Mouse (Mus musculus): ENCODE data around the gene Prrt3.

The Prrt3 gene

GRCm38 (mm10) chr6:113501388-113502084 is at the start of gene Prrt3:
Prrt3 (minus strand) TSS chr6:113501931.
- ATAC-seq (ENCODE audit: low TSS enrichment), result peak; percentile 86

- ATAC-seq (ENCODE audit: low TSS enrichment), result no peak
Measured at GRCm38 (mm10) chr6:113543906-113544481, 42.3 kb upstream of the Prrt3 start.

GRCm38 (mm10) chr6:113541610-113542009 is 39.9 kb upstream of the Prrt3 start:
- no peak for ATAC-seq (ENCODE audit: low TSS enrichment)

- no peak for ATAC-seq (ENCODE audit: low TSS enrichment)
Measured at GRCm38 (mm10) chr6:113534886-113535285, 33.2 kb upstream of the Prrt3 start.

- no peak for ATAC-seq (ENCODE audit: low TSS enrichment)
Measured at GRCm38 (mm10) chr6:113531840-113532404, 30.2 kb upstream of the Prrt3 start.

DNA sequence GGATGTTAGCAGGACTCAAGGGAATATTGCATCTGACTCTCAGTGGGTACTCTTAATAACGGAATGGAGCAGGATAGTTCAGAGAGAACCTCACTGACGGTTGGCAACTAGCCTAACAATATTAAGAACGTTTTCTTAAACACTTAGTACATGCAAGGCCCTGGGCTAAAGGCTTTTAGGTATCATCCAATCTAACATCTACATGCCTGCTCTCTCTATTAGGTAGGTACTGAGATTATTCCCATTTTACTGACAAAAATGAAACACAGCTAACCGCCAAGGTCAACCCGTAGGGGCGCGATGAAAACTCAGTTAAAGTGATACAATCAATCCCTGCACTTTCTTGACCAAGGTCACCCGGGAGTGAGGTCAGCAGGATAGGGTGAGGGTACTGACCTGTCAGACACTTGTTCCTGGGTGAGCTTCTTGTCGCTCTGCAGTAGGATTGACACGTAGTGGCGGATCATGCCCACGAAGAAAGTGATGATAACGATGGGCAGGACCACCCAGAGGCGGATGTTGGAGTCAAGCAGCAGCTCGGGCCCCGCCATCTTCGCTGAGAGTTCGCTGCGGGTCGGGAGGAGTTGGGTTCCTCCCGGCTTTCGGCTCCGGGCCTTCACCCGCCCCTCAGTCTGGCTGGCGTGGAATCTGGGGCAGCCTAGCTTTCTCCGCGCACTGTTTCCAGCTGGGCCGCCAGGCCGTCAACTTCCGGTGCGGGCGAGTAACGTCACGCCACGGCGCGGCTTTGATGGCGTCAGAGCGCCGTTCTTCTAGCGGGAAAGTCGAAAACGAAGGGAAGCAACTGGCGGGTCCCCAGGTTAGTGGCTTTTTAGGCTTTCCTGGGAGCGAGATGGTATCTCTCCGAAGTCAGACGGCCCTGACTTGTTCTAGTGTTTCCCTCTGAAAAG is 29.5 kb upstream of the Prrt3 start, which contains the start of the genes Emc3 and Fancd2:
Emc3 (minus strand) TSS at position 721 of the 908 bp plus-strand sequence.
Fancd2 (plus strand) TSS at position 751 of the 908 bp plus-strand sequence.
- peak; percentile 95 for ATAC-seq (ENCODE audit: low TSS enrichment)

DNA sequence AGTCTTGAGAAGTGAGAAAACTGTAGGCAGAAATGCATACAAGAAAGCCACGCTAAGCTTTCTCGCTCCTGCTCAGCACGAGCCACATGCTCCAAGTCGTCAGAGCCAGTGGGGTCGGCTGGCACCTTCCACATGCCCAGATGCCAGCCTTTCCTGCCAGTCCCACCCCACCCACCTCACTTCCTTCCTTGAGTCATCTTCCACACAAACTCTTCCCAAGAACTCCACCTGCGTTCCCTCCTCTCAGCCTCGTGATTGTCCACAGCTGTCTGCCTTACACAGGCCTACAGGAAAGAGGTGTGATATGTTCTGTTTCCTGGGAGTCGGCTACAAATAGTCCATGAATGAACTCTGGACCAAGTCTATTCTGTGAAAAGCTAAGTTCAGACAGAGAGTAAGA is 21.7 kb upstream of the Prrt3 start:
- peak; percentile 64 for ATAC-seq (ENCODE audit: low TSS enrichment)

DNA sequence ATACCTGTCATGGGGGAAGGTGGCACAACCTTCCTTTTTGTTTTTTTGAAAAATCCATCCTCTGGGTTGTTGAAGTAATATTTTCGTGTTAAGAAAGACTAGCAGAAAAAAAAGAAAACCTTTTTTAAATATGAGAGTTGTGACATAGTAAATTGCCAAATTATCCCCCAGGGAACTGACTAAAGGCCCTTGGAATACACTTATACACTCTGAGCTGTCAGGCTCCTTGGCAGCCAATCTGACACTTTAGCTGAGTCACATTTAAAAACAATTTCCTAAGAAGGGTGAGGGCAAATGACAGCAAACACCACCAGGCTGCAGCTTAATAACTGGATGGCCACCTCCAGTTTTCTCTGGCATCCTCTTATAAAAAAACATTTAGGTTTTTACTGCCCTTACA is 20.6 kb upstream of the Prrt3 start:
- ATAC-seq (ENCODE audit: low TSS enrichment), result no peak

DNA sequence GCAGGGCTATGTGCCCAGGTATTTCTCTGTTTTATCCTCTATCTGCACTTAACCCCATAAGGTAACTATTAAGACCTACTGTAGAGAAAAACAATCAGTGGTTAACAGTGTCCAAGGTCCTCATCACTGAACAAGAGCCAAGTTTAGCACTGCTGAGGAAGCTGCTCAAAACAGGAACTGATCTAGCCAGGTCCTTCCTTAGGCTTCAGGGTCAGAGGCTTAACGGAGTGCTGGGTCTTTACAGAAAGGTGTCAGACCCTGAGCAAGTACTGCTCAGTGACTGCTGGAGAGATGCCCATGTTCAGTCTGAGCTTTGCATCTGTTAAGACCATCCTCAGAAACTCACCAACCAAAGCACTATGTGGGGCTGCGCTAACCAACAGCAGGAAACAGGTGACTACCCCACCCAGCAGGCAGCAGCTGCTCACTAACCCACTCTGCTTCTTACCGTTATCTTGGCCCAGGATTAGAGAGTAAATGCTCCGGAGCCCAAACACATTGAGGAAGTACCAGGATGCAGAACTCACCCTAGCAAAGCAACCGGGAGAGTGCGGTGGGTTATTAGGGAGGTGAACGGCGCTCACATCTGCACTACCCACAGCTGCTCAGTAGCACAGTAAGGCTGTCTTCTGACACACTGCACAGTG is 15.8 kb upstream of the Prrt3 start:
- ATAC-seq (ENCODE audit: low TSS enrichment), result no peak

GRCm38 (mm10) chr6:113514600-113514999 is 12.9 kb upstream of the Prrt3 start:
- no peak for ATAC-seq (ENCODE audit: low TSS enrichment)

- no peak for ATAC-seq (ENCODE audit: low TSS enrichment)
Measured at GRCm38 (mm10) chr6:113513944-113514343, 12.2 kb upstream of the Prrt3 start.

GRCm38 (mm10) chr6:113508947-113509280 is 7.2 kb upstream of the Prrt3 start:
- no peak for ATAC-seq (ENCODE audit: low TSS enrichment)

DNA sequence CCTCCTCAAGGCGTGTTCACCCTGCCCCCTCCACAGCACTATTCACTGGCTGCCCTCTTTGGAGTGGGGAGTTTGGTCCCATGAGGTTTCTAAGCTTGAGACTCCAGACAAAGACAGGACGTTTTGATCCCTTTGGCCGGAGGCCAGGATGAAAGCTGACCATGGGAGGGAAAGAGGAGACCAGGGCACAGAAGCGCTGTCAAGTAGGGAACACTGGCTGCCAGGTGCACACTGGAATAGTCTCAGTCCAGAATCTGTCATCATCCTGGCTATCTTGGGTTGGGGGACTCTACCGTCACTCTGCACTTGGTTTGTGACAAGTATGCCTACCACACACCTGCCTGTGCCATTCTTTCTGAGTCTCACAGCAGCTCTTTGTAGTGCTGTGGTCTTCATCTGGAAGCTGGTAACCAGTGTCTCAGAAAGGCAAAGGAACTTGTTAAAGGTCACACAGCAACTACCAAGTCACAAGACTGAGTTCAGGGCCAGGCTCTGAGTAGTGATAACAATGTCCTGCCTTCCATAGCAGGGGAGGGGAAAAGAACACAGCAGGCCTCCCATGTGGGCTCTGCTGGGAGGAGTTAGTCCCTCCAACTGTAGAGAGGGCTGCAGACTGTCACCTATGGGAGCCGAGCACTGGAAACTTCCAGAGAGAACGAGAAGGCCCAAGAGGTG is 6.7 kb upstream of the Prrt3 start:
- ATAC-seq (ENCODE audit: low TSS enrichment), result no peak

GRCm38 (mm10) chr6:113507130-113507529 is 5.4 kb upstream of the Prrt3 start:
- ATAC-seq (ENCODE audit: low TSS enrichment), result no peak

DNA sequence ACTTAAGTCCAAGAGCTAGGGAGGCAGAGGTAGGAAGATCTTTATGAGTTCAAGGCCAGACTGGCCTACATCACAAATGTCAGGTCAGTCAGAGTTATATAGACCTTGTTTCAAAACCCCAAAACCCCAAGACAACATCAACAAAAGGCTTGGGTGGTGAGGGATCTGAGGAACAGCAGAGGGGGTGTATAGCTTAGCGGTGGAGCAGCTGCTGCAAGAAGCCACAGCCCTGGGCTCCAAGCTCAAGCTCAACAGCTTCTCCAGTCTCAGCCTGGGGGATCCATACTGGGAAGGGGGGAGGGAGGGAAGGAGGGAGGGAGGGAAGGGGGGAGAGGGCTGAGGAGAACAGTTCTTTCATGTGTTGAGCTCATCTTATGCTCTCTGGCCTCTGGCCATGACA is 4.0 kb upstream of the Prrt3 start:
- no peak for ATAC-seq (ENCODE audit: low TSS enrichment)

- no peak for ATAC-seq (ENCODE audit: low TSS enrichment)
Measured at GRCm38 (mm10) chr6:113502801-113503200, 1.1 kb upstream of the Prrt3 start.

DNA sequence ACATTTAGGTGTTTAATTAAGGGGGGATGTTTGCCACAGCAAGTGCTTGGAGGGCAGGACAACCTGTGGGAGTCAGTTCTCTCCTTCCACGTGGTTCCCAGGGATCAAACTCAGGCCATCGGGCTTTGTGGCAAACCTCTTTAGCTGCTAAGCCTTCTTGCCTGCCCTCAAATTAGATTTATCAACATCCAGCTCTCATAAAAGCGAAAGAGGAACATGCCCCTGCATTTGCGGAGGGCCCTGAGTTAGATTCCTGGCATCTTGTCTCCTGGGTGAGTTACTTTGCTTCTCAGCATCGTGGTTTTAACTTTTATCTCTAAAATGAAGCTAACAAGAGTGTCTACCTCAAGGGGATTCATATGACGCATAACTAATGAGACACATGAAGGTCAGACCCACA is 2.4 kb downstream of the Prrt3 start:
- no peak for ATAC-seq (ENCODE audit: low TSS enrichment)

DNA sequence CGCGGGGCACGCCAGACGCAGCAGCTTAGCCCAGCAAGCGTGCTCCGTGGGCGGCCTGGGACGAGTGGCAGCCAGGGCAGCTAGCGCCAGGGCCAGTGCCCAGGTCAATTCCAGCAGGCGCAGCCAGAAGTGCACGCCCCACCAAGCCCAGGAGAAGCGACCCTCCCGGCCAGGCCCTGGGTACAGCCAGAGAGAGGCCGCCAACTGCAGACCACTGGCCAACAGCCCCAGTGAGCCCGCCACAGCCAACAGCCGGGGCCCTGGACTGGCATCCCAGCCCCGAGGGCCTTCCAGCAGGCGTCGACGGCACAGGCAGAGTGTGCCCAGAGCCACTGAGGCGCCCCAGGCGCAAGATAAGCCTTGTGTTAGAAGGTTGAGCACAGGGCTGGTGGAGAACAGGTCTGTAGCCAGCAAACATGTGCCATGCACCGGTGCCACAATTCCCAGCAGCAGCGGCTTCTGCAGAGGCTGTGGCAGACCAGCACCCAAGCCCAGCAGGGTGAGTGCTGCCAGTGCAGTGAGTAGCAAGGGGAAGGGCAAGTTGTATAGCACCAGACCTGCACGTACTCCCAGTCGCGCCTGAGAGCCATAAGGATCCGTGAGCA is 6.6 kb downstream of the Prrt3 start:
- no peak for ATAC-seq (ENCODE audit: low TSS enrichment)

- peak; percentile 53 for ATAC-seq (ENCODE audit: low TSS enrichment)
Measured at GRCm38 (mm10) chr6:113494258-113494788, 7.4 kb downstream of the Prrt3 start.

- peak; percentile 60 for ATAC-seq (ENCODE audit: low TSS enrichment)
Measured at GRCm38 (mm10) chr6:113492101-113492864, 9.4 kb downstream of the Prrt3 start.

Measured in frontal cortex, adult (tissue).